Mouse (Mus musculus) neural tube, embryonic 11.5 days (tissue): ENCODE results near the gene Olfr104-ps. TPM values are rescaled to one million over a fixed set of nuclear protein-coding genes. Genes with fewer than 3 reads are reported as not detected.

Experiments
- polyA plus RNA-seq: library from polyadenylated mRNA; unstranded; fragments of >200 nt; fragmentation: Nextera tagmentation; extraction: Ambion mirVana; gene quantifications from 2 replicates; pipeline ENCODE4 v1.2.1, GENCODE M21; 2014

Gene Olfr104-ps
- polyA plus RNA-seq, 1 experiment from 2014 or later = not detected

Other genes with a start within 250 kb of the Olfr104-ps start
- not detected in 2 replicates for gene Olfr92, start 239.5 kb upstream of the Olfr104-ps start, polyA plus RNA-seq
- not detected in 2 replicates for gene Olfr93, start 198.1 kb upstream of the Olfr104-ps start, polyA plus RNA-seq
- not detected in 2 replicates for gene Ubd, start 165.7 kb upstream of the Olfr104-ps start, polyA plus RNA-seq
- not detected in 2 replicates for gene Olfr94, start 158.6 kb upstream of the Olfr104-ps start, polyA plus RNA-seq
- not detected in 2 replicates for gene Olfr95, start 146.5 kb upstream of the Olfr104-ps start, polyA plus RNA-seq
- gene Olfr96, start 139.4 kb upstream of the Olfr104-ps start, polyA plus RNA-seq = not detected in 2 replicates
- gene Olfr97, start 122.3 kb upstream of the Olfr104-ps start, polyA plus RNA-seq = not detected in 2 replicates
- not detected in 2 replicates for gene Olfr98, start 95.8 kb upstream of the Olfr104-ps start, polyA plus RNA-seq
- gene H2-M3, start 89.4 kb upstream of the Olfr104-ps start, polyA plus RNA-seq = 0.66 and 0.89 TPM in 2 replicates
- gene Olfr99, start 76.1 kb upstream of the Olfr104-ps start, polyA plus RNA-seq = not detected in 2 replicates
- gene Olfr101, start 55.3 kb upstream of the Olfr104-ps start, polyA plus RNA-seq = not detected in 2 replicates
- gene Olfr102, start 42.5 kb upstream of the Olfr104-ps start, polyA plus RNA-seq = not detected in 2 replicates
- not detected in 2 replicates for gene Olfr103, start 19.9 kb upstream of the Olfr104-ps start, polyA plus RNA-seq
- gene Olfr105-ps, start 19.5 kb downstream of the Olfr104-ps start, polyA plus RNA-seq = not detected in 2 replicates
- not detected in 2 replicates for gene Olfr106-ps, start 30.8 kb downstream of the Olfr104-ps start, polyA plus RNA-seq
- not detected in 2 replicates for gene Olfr107, start 39.6 kb downstream of the Olfr104-ps start, polyA plus RNA-seq
- not detected in 2 replicates for gene Olfr108, start 85.9 kb downstream of the Olfr104-ps start, polyA plus RNA-seq
- not detected in 2 replicates for gene Olfr109, start 99.3 kb downstream of the Olfr104-ps start, polyA plus RNA-seq
- not detected in 2 replicates for gene H2-M2, start 124.0 kb downstream of the Olfr104-ps start, polyA plus RNA-seq
- gene Olfr110, start 132.9 kb downstream of the Olfr104-ps start, polyA plus RNA-seq = not detected in 2 replicates
- not detected in 2 replicates for gene Olfr111, start 148.4 kb downstream of the Olfr104-ps start, polyA plus RNA-seq
- not detected in 2 replicates for gene Olfr112, start 209.9 kb downstream of the Olfr104-ps start, polyA plus RNA-seq
- not detected in 2 replicates for gene Olfr113, start 218.1 kb downstream of the Olfr104-ps start, polyA plus RNA-seq
- not detected in 2 replicates for gene Olfr114, start 233.2 kb downstream of the Olfr104-ps start, polyA plus RNA-seq